Mouse (Mus musculus) liver, adult 2 months (tissue): ENCODE results near the gene Calcoco1.

Experiments used
- CTCF ChIP-seq: fragments of 200-500 bp; IDR thresholded peaks from 2 replicates; pipeline ENCODE4 v1.5.1; 2011; ENCODE audit warnings: low read depth, low read length, control low read depth
- POLR2A ChIP-seq: fragments of 200-500 bp; IDR thresholded peaks from 2 replicates; pipeline ENCODE4 v1.6.1; 2011; ENCODE audit warnings: low read length, control low read depth; ENCODE audit not compliant: insufficient read depth; ENCODE audit errors: extremely low read depth

GRCm38 (mm10) chr15:102692991-102693411 is 29.0 kb downstream of the Calcoco1 start:
- no peak for TF ChIP-seq POLR2A
- TF ChIP-seq CTCF: peak; percentile 52
